Mouse (Mus musculus) stomach, postnatal 0 days (tissue): ENCODE measurements around the gene Med6.

Experiments
- CTCF ChIP-seq: IDR thresholded peaks from 2 replicates; pipeline ENCODE4 v1.5.1; 2016; ENCODE audit warnings: antibody characterized with exemption, low read depth, mild to moderate bottlenecking, moderate library complexity
- EP300 ChIP-seq: optimal IDR thresholded peaks from 2 replicates; pipeline ENCODE3; 2016; ENCODE audit warnings: antibody characterized with exemption

GRCm38 (mm10) chr12:81633246-81633645 lies 38.4 kb upstream of the Med6 start:
- TF ChIP-seq EP300 (no peak), CTCF (no peak)
